Mouse (Mus musculus) ES-Bruce4 (cell line): ENCODE measurements at regions not wholly inside any gene's neighbourhood (a gene's known extent, or its start where the extent isn't known, plus 50 kb on each side); places are given as distances from the start of the nearest gene placed in this dataset.

Source experiments
- CTCF ChIP-seq: IDR thresholded peaks from one replicate; pipeline ENCODE4 v1.8.1; 2011; ENCODE audit warnings: low read depth, low read length
- POLR2A ChIP-seq: IDR thresholded peaks from one replicate; pipeline ENCODE4 v1.8.1; 2011; ENCODE audit warnings: low read length; ENCODE audit not compliant: insufficient read depth

DNA sequence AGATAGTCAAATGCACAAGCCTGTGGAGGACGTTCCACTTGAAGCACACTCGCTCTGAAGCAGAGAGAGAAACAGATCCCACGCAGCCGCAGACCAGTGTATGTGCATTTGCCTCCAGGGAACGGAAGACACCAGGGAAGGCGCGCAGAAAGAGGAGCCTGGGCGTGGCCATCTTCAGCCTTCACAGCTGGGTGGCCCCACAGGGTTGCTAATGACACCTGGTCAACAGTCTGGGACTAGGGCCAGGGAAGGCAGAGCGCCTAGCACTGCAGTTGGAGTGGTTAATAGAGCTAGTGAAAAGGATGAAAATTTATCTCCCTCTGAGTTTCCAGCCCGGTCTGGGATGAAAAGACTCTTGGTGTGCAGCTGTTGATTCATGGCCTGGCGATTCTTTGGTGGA is 67.9 kb upstream of the Fam19a5 start:
- TF ChIP-seq CTCF (no peak), POLR2A (no peak)
